Mouse (Mus musculus) cerebellum, adult 2 months (tissue): Measurements from ENCODE around the gene Pigw.

ENCODE experiments used
- CTCF ChIP-seq: fragments of 200-500 bp; IDR thresholded peaks from 2 replicates; pipeline ENCODE4 v1.5.1; 2011; ENCODE audit warnings: low read depth, mild to moderate bottlenecking, control low read depth, low read length, moderate library complexity, borderline replicate concordance; ENCODE audit not compliant: insufficient read depth
- POLR2A ChIP-seq: fragments of 200-500 bp; IDR thresholded peaks from 2 replicates; pipeline ENCODE4 v1.6.1; 2011; ENCODE audit warnings: low read length, control low read depth, borderline replicate concordance; ENCODE audit not compliant: insufficient read depth

- TF ChIP-seq POLR2A (no peak), CTCF (no peak)
Observed at GRCm38 (mm10) chr11:84827901-84828503, 52.1 kb downstream of the Pigw start.
